Mouse (Mus musculus) gonadal fat pad, adult 2 months (tissue): Measurements from ENCODE around the gene Cnbd2. TPM values are rescaled to one million over a fixed set of nuclear protein-coding genes. Genes with fewer than 3 reads are reported as not detected.
"Not testable (repeated sequence)": the region's sequence is repeated elsewhere in the genome, so short reads cannot be mapped to it uniquely, and the experiment has no call there.

ENCODE experiments used
- DNase-seq: peaks from one replicate; pipeline ENCODE4 v3.0.0-alpha.2; 2012; ENCODE audit warnings: low read depth
- polyA plus RNA-seq: library from polyadenylated mRNA; depleted of rRNA; stranded (reverse); fragments of >200 nt; gene quantifications from 2 replicates; pipeline ENCODE4 v1.2.3, GENCODE M21; 2012

The Cnbd2 gene
- polyA plus RNA-seq, 1 experiment: 1.3 TPM

GRCm38 (mm10) chr2:156392461-156393154 lies 80.5 kb downstream of the Cnbd2 start:
- not testable (repeated sequence) for DNase-seq

GRCm38 (mm10) chr2:156393155-156393828 lies 81.2 kb downstream of the Cnbd2 start:
- no peak for DNase-seq

GRCm38 (mm10) chr2:156394282-156394681 lies 82.2 kb downstream of the Cnbd2 start:
- no peak for DNase-seq

GRCm38 (mm10) chr2:156396096-156396495 lies 84.0 kb downstream of the Cnbd2 start:
- peak; percentile 60 for DNase-seq

- DNase-seq: peak; percentile 65
Observed at GRCm38 (mm10) chr2:156397988-156398387, 85.9 kb downstream of the Cnbd2 start.

- no peak for DNase-seq
Observed at GRCm38 (mm10) chr2:156399485-156399884, 87.4 kb downstream of the Cnbd2 start.

- no peak for DNase-seq
Observed at GRCm38 (mm10) chr2:156401331-156401730, 89.2 kb downstream of the Cnbd2 start.

GRCm38 (mm10) chr2:156402036-156402435 lies 89.9 kb downstream of the Cnbd2 start:
- no peak for DNase-seq

GRCm38 (mm10) chr2:156406987-156407386 lies 94.9 kb downstream of the Cnbd2 start:
- no peak for DNase-seq

GRCm38 (mm10) chr2:156408168-156408567 lies 96.1 kb downstream of the Cnbd2 start:
- DNase-seq: no peak

GRCm38 (mm10) chr2:156411348-156411747 lies 99.2 kb downstream of the Cnbd2 start:
- DNase-seq: not testable (repeated sequence)

GRCm38 (mm10) chr2:156414996-156415395 lies 102.9 kb downstream of the Cnbd2 start:
- no peak for DNase-seq

GRCm38 (mm10) chr2:156415674-156416073 lies 103.6 kb downstream of the Cnbd2 start:
- DNase-seq: no peak

GRCm38 (mm10) chr2:156417194-156417593 lies 105.1 kb downstream of the Cnbd2 start:
- DNase-seq: no peak

GRCm38 (mm10) chr2:156418467-156418866 lies 106.4 kb downstream of the Cnbd2 start:
- no peak for DNase-seq

- DNase-seq: no peak
Observed at GRCm38 (mm10) chr2:156420327-156420693, 108.2 kb downstream of the Cnbd2 start.

GRCm38 (mm10) chr2:156420694-156421380 lies 108.7 kb downstream of the Cnbd2 start, which contains the start of gene Epb41l1:
TSS of gene Epb41l1 (plus strand) at chr2:156420909.
- no peak for DNase-seq

GRCm38 (mm10) chr2:156421381-156422110 lies 109.4 kb downstream of the Cnbd2 start:
- no peak for DNase-seq

GRCm38 (mm10) chr2:156422631-156423030 lies 110.5 kb downstream of the Cnbd2 start:
- DNase-seq: no peak

GRCm38 (mm10) chr2:156423672-156424071 lies 111.6 kb downstream of the Cnbd2 start:
- no peak for DNase-seq
